Mouse (Mus musculus) CH12.LX (cell line): ENCODE data around the gene Sfmbt1. TPM values are rescaled to one million over a fixed set of nuclear protein-coding genes. Genes with fewer than 3 reads are reported as not detected.

Experiments used
- DNase-seq: peaks from one replicate; pipeline ENCODE4 v3.0.0-alpha.2; 2013; ENCODE audit errors: extremely low read depth
- H3K27ac ChIP-seq: 2 replicates; pipeline ENCODE4 v1.5.1; 2012; ENCODE audit warnings: low read depth, mild to moderate bottlenecking, control low read depth, moderate library complexity; ENCODE audit not compliant: insufficient read depth
- H3K27me3 ChIP-seq: replicated peaks from 2 replicates; pipeline ENCODE3; 2012; ENCODE audit warnings: inconsistent platforms
- H3K36me3 ChIP-seq, 2 experiments: replicated peaks in 1 of 2; 2 replicates each; pipeline versions ENCODE3 to v1.6.1; 2012; ENCODE audit warnings: inconsistent platforms in 1 of 2, low read length in 1 of 2, mild to moderate bottlenecking in 1 of 2, mixed read lengths in 1 of 2, moderate library complexity in 1 of 2; ENCODE audit not compliant: control insufficient read depth in 1 of 2, insufficient read depth in 1 of 2
- H3K4me1 ChIP-seq, 2 experiments: 2 replicates each; pipeline ENCODE4 v1.6.1; 2012; ENCODE audit warnings: inconsistent platforms in 1 of 2, moderate library complexity in 1 of 2; ENCODE audit not compliant: insufficient read depth in 2 of 2, control insufficient read depth in 1 of 2
- H3K4me2 ChIP-seq: 2 replicates; pipeline ENCODE4 v1.6.1; 2012; ENCODE audit warnings: low read depth, mild to moderate bottlenecking, control low read depth; ENCODE audit not compliant: poor library complexity, insufficient read depth, severe bottlenecking
- H3K4me3 ChIP-seq, 3 experiments: fragments of 150-350 bp in 1 of 3; sonication (generic) in 1 of 3; replicated peaks in 1 of 3; 2 replicates each; pipeline versions ENCODE3 to v1.5.1; 2011 to 2012; ENCODE audit warnings: low read depth in 2 of 3, low read length in 2 of 3, mild to moderate bottlenecking in 2 of 3, moderate library complexity in 2 of 3, control low read depth in 1 of 3, improper control_type of control experiment in 1 of 3, inconsistent platforms in 1 of 3, mixed read lengths in 1 of 3; ENCODE audit not compliant: poor library complexity in 1 of 3
- H3K79me2 ChIP-seq: replicated peaks from 2 replicates; pipeline ENCODE4 v1.6.1; 2012; ENCODE audit warnings: mild to moderate bottlenecking, moderate library complexity; ENCODE audit not compliant: control insufficient read depth, poor library complexity, insufficient read depth, severe bottlenecking; ENCODE audit errors: extremely low read depth
- H3K9ac ChIP-seq: 2 replicates; pipeline ENCODE4 v1.6.1; 2012; ENCODE audit warnings: low read depth, mild to moderate bottlenecking, control low read depth, moderate library complexity; ENCODE audit not compliant: insufficient read depth
- H3K9me3 ChIP-seq: replicated peaks from 2 replicates; pipeline ENCODE3; 2012; ENCODE audit warnings: low read length, inconsistent platforms, mixed read lengths
- BHLHE40 ChIP-seq: IDR thresholded peaks from 2 replicates; pipeline ENCODE4 v1.6.1; 2011; ENCODE audit warnings: mild to moderate bottlenecking, low read depth, low read length, improper control_type of control experiment
- CHD1 ChIP-seq: IDR thresholded peaks from 2 replicates; pipeline ENCODE4 v1.6.1; 2012; ENCODE audit warnings: low read depth, low read length, improper control_type of control experiment, inconsistent platforms
- CHD2 ChIP-seq: IDR thresholded peaks from 2 replicates; pipeline ENCODE4 v1.6.1; 2011; ENCODE audit warnings: low read length, improper control_type of control experiment
- EP300 ChIP-seq: IDR thresholded peaks from 2 replicates; pipeline ENCODE4 v1.6.1; 2011; ENCODE audit warnings: low read length, improper control_type of control experiment
- GABPA ChIP-seq: IDR thresholded peaks from 2 replicates; pipeline ENCODE4 v1.6.1; 2012; ENCODE audit warnings: low read depth, low read length, improper control_type of control experiment, inconsistent platforms; ENCODE audit not compliant: insufficient replicate concordance
- IRF4 ChIP-seq: IDR thresholded peaks from 2 replicates; pipeline ENCODE4 v1.6.1; 2014; ENCODE audit warnings: low read depth, mild to moderate bottlenecking, inconsistent platforms, low read length, improper control_type of control experiment
- JUN ChIP-seq: IDR thresholded peaks from 2 replicates; pipeline ENCODE4 v1.6.1; 2011; ENCODE audit warnings: low read depth, mild to moderate bottlenecking, low read length, improper control_type of control experiment, moderate library complexity; ENCODE audit not compliant: insufficient read depth
- MAZ ChIP-seq: IDR thresholded peaks from 2 replicates; pipeline ENCODE4 v1.6.1; 2012; ENCODE audit warnings: low read depth, mild to moderate bottlenecking, inconsistent platforms, low read length, improper control_type of control experiment, moderate library complexity
- MEF2A ChIP-seq: IDR thresholded peaks from 2 replicates; pipeline ENCODE4 v1.6.1; 2014; ENCODE audit warnings: low read depth, mild to moderate bottlenecking, inconsistent platforms, low read length, improper control_type of control experiment, borderline replicate concordance
- MXI1 ChIP-seq: IDR thresholded peaks from 2 replicates; pipeline ENCODE4 v1.6.1; 2011; ENCODE audit warnings: mild to moderate bottlenecking, low read depth, low read length, improper control_type of control experiment
- MYC ChIP-seq: IDR thresholded peaks from 2 replicates; pipeline ENCODE4 v1.6.1; 2011; ENCODE audit warnings: low read depth, mild to moderate bottlenecking, improper control_type of control experiment, low read length
- NRF1 ChIP-seq: IDR thresholded peaks from 2 replicates; pipeline ENCODE4 v1.6.1; 2014; ENCODE audit warnings: low read depth, mild to moderate bottlenecking, inconsistent platforms, low read length, improper control_type of control experiment, moderate library complexity
- POLR2A ChIP-seq: IDR thresholded peaks from 2 replicates; pipeline ENCODE4 v1.6.1; 2011; ENCODE audit warnings: low read depth, mild to moderate bottlenecking, improper control_type of control experiment, low read length
- RAD21 ChIP-seq: IDR thresholded peaks from 2 replicates; pipeline ENCODE4 v1.6.1; 2011; ENCODE audit warnings: low read depth, mild to moderate bottlenecking, low read length, improper control_type of control experiment, moderate library complexity
- SMC3 ChIP-seq: IDR thresholded peaks from 2 replicates; pipeline ENCODE4 v1.6.1; 2011; ENCODE audit warnings: low read depth, low read length, improper control_type of control experiment
- ZKSCAN1 ChIP-seq: IDR thresholded peaks from 2 replicates; pipeline ENCODE4 v1.6.1; 2012; ENCODE audit warnings: low read depth, inconsistent platforms, low read length, improper control_type of control experiment, borderline replicate concordance
- ZNF384 ChIP-seq: IDR thresholded peaks from 2 replicates; pipeline ENCODE4 v1.6.1; 2012; ENCODE audit warnings: low read depth, low read length, improper control_type of control experiment, inconsistent platforms
- dilution Hi-C: fragments of 300-500 bp; cut with MboI; formaldehyde crosslinking; loops from 2 replicates; pipeline ENCODE4 v1.14.3; 2020; ENCODE audit warnings: low sequenced_read_pairs; ENCODE audit not compliant: extremely low pct_unique_long_range_greater_than_20kb, extremely low pct_ligation_motif_present
- in situ Hi-C: fragments of 300-500 bp; cut with MboI; formaldehyde crosslinking; loops from 3 replicates; pipeline ENCODE4 v1.14.3; 2019; ENCODE audit warnings: low sequenced_read_pairs, low pct_ligation_motif_present, low pct_unique_long_range_greater_than_20kb, mixed read lengths
- polyA plus RNA-seq: library from polyadenylated mRNA; unstranded; fragments of >175 nt; gene quantifications from 2 replicates; pipeline ENCODE4 v1.2.1, GENCODE M21; 2012; ENCODE audit warnings: low read depth; ENCODE audit not compliant: insufficient read length
- total RNA-seq, 2 experiments: library from RNA; depleted of rRNA; stranded (reverse); fragments of 300-350 nt in 1 of 2; fragments of >200 nt in 1 of 2; gene quantifications; 2 replicates each; pipeline ENCODE4 v1.2.3; 2012 to 2014

Sfmbt1 gene
- total and polyA plus RNA-seq, 3 experiments: 2.4 to 6.0 (median 5.1) TPM

DNA sequence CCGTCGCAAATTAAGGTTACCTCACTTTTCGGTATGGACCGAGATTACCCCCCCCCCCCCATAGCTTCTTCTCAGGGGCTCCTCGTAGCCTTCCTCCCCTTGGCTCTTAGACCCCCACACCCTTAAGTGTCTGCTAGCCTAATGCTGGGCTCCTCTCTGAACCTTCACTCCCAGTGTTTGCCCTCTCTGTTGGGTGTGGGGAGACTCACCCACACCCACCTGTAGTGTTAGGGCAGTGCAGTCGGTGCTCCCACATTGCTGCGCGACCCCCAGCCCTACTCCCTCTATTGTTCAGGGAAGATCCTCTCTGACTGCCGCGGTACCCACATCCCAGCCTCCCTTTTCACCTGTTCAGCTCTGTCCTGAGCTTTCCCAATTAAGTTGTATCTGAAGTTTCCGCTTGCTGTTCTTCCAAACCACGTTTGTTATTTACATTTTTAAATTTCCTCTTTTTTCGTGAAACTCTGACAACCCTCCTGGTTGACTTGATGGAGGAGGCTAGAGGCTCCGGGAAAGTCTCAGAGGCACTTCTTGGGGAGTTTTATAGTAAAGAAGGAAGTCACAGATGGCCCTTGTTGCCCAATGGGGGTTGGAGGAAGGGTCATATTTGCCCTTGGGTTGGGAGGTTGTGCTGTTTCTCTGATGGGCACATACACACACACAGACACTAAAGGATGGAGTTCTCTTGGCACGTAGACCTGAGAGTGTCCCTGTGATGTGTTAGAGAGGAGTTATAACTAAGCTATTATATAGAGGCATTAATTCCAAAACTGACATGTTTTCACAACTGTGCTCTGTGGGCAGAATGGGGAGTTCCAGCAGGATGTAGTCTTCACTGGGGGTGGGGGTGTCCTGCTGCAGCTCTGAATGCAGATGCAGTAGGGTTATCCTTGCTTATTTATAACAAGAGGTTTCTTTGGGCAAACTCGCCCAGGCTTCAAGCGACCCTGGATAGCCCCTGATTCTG, 111.8 kb downstream of the Sfmbt1 start:
- DNase-seq: no peak
- dilution Hi-C loops: no loop called here
- peaks cover 8 to 55% of the 10 kb centered on the region in 2 experiments for H3K4me1 ChIP-seq
- no peaks in the 10 kb centered on the region for H3K9me3 ChIP-seq
- H3K4me2 ChIP-seq: peak overlapping the region; percentile 65
- in situ Hi-C loops: no loop called here
- peak overlapping the region; percentile 68 to 89 (median 86) for H3K4me3 ChIP-seq
- no peaks in the 10 kb centered on the region for H3K27me3 ChIP-seq
- peaks cover 46% of the 10 kb centered on the region for H3K79me2 ChIP-seq
- peaks cover 0 to 5% of the 10 kb centered on the region in 2 experiments for H3K36me3 ChIP-seq
- H3K9ac ChIP-seq: peak overlapping the region; percentile 60
- TF ChIP-seq BHLHE40: no peak
- TF ChIP-seq SMC3: no peak
- TF ChIP-seq MXI1: peak; percentile 34; the same call in 1 of the 2 replicates
- TF ChIP-seq MEF2A: no peak
- no peak for TF ChIP-seq POLR2A
- no peak for TF ChIP-seq MAZ
- no peak for TF ChIP-seq RAD21
- no peak for TF ChIP-seq JUN
- peak; percentile 37; the same call in 1 of the 2 replicates for TF ChIP-seq EP300
- peak; percentile 27; the same call in 1 of the 2 replicates for TF ChIP-seq CHD2
- TF ChIP-seq ZKSCAN1: no peak
- TF ChIP-seq, all 38 proteins: peak for 3
- peak overlapping the region; percentile 81 for H3K27ac ChIP-seq

DNA sequence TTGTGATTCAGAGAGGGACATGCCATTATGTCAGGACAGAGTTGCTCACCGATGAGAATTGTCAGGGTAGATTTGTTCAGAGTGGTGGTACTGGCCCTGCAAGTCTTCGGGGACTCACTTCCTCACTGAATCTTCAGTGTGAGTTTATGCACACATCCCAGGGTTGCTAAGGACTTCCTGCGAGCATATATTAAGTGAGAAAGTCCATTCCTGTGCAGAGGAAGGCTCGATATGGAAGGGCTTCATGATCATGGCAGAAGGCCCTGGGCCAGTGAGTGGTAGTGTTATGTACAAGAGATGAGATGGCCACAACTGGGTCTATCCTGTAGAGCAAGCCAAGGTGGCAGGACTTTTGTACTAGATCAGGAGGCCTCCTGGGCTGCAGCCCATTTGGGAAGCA, 112.8 kb downstream of the Sfmbt1 start:
- in situ Hi-C loops: no loop called here
- Histone ChIP-seq H3K4me3 (peak overlapping the region; percentile 35 to 86 (median 68)), H3K4me2 (peak overlapping the region; percentile 65), H3K36me3 (peaks cover 0 to 8% of the 10 kb centered on the region in 2 experiments), H3K79me2 (peaks cover 48% of the 10 kb centered on the region), H3K27ac (peak overlapping the region; percentile 73), H3K27me3 (no peaks in the 10 kb centered on the region), H3K4me1 (peaks cover 8 to 62% of the 10 kb centered on the region in 2 experiments), H3K9ac (peak overlapping the region; percentile 60)
- DNase-seq: peak; percentile 32
- TF ChIP-seq ZKSCAN1: no peak
- no peak for TF ChIP-seq GABPA
- TF ChIP-seq CHD1: no peak
- TF ChIP-seq MYC: no peak
- TF ChIP-seq SMC3: no peak
- TF ChIP-seq IRF4: no peak
- TF ChIP-seq ZNF384: no peak
- no peak for TF ChIP-seq NRF1
- TF ChIP-seq CHD2: no peak
- TF ChIP-seq MEF2A: no peak
- no peak for TF ChIP-seq RAD21
- TF ChIP-seq, all 38 proteins: peak for 0
- H3K9me3 ChIP-seq: no peaks in the 10 kb centered on the region
- dilution Hi-C loops: no loop called here
